Mouse (Mus musculus) MEL (cell line): ENCODE data around the gene Cep89. TPM values are rescaled to one million over a fixed set of nuclear protein-coding genes. Genes with fewer than 3 reads are reported as not detected.

Source experiments
- DNase-seq: peaks from one replicate; pipeline ENCODE4 v3.0.0; 2011; ENCODE audit warnings: low read depth, low spot score
- H3K27ac ChIP-seq: 2 replicates; pipeline ENCODE4 v1.5.1; 2012; ENCODE audit warnings: low read depth, mild to moderate bottlenecking, control low read depth, low read length, moderate library complexity; ENCODE audit not compliant: control insufficient read depth
- H3K27me3 ChIP-seq, 2 experiments: fragments of 150-350 bp in 1 of 2; sonication (generic) in 1 of 2; 2 replicates each; pipeline ENCODE4 v1.6.1; 2012; ENCODE audit warnings: low read length in 2 of 2, mild to moderate bottlenecking in 2 of 2, improper control_type of control experiment in 1 of 2, moderate library complexity in 1 of 2; ENCODE audit not compliant: insufficient read depth in 2 of 2, control insufficient read depth in 1 of 2
- H3K36me3 ChIP-seq, 2 experiments: 2 replicates each; pipeline ENCODE4 v1.6.1; 2012 to 2014; ENCODE audit warnings: low read length in 2 of 2, improper control_type of control experiment in 1 of 2, inconsistent platforms in 1 of 2, mild to moderate bottlenecking in 1 of 2; ENCODE audit not compliant: insufficient read depth in 2 of 2, control insufficient read depth in 1 of 2
- H3K4me1 ChIP-seq, 2 experiments: fragments of 150-350 bp in 1 of 2; sonication (generic) in 1 of 2; 2 replicates each; pipeline ENCODE4 v1.6.1; 2012; ENCODE audit warnings: low read length in 2 of 2, improper control_type of control experiment in 1 of 2, mild to moderate bottlenecking in 1 of 2; ENCODE audit not compliant: insufficient read depth in 2 of 2, control insufficient read depth in 1 of 2
- H3K4me3 ChIP-seq, 2 experiments: fragments of 150-350 bp in 1 of 2; sonication (generic) in 1 of 2; 2 replicates each; pipeline ENCODE4 v1.5.1; 2012; ENCODE audit warnings: low read depth in 2 of 2, low read length in 2 of 2, mild to moderate bottlenecking in 2 of 2, moderate library complexity in 2 of 2, control low read depth in 1 of 2, improper control_type of control experiment in 1 of 2; ENCODE audit not compliant: control insufficient read depth in 1 of 2, insufficient read depth in 1 of 2
- H3K79me2 ChIP-seq: 2 replicates; pipeline ENCODE4 v1.6.1; 2012; ENCODE audit warnings: mild to moderate bottlenecking, low read length, moderate library complexity; ENCODE audit not compliant: control insufficient read depth, poor library complexity, insufficient read depth
- H3K9ac ChIP-seq: 2 replicates; pipeline ENCODE4 v1.6.1; 2012; ENCODE audit warnings: low read depth, mild to moderate bottlenecking, control low read depth, low read length, moderate library complexity; ENCODE audit not compliant: control insufficient read depth, poor library complexity, severe bottlenecking
- H3K9me3 ChIP-seq: fragments of 150-350 bp; sonication (generic); replicated peaks from 2 replicates; pipeline ENCODE4 v1.6.1; 2012; ENCODE audit warnings: mild to moderate bottlenecking, low read length, improper control_type of control experiment, moderate library complexity; ENCODE audit not compliant: insufficient read depth
- BHLHE40 ChIP-seq: IDR thresholded peaks from 2 replicates; pipeline ENCODE4 v1.6.1; 2012; ENCODE audit warnings: low read depth, mild to moderate bottlenecking, inconsistent platforms, low read length, improper control_type of control experiment, borderline replicate concordance
- CHD2 ChIP-seq: IDR thresholded peaks from 2 replicates; pipeline ENCODE4 v1.6.1; 2011; ENCODE audit warnings: low read length, improper control_type of control experiment
- ELF1 ChIP-seq: IDR thresholded peaks from 2 replicates; pipeline ENCODE4 v1.6.1; 2014; ENCODE audit warnings: low read depth, mild to moderate bottlenecking, inconsistent platforms, low read length, improper control_type of control experiment, moderate library complexity
- EP300 ChIP-seq, 2 experiments: IDR thresholded peaks; 2 replicates each; pipeline ENCODE4 v1.6.1; 2011; ENCODE audit warnings: improper control_type of control experiment in 2 of 2, low read length in 2 of 2, low read depth in 1 of 2, mild to moderate bottlenecking in 1 of 2
- GABPA ChIP-seq: IDR thresholded peaks from 2 replicates; pipeline ENCODE4 v1.6.1; 2012; ENCODE audit warnings: low read depth, mild to moderate bottlenecking, inconsistent platforms, low read length, improper control_type of control experiment, moderate library complexity
- GATA1 ChIP-seq: IDR thresholded peaks from 2 replicates; pipeline ENCODE4 v1.6.1; 2011; ENCODE audit warnings: low read depth, low read length, improper control_type of control experiment
- HCFC1 ChIP-seq: IDR thresholded peaks from 2 replicates; pipeline ENCODE4 v1.6.1; 2012; ENCODE audit warnings: low read depth, mild to moderate bottlenecking, inconsistent platforms, low read length, improper control_type of control experiment, moderate library complexity
- KAT2A ChIP-seq: conservative IDR thresholded peaks from 2 replicates; pipeline ENCODE4 v1.6.1; 2012; ENCODE audit warnings: low read depth, low read length, improper control_type of control experiment, inconsistent platforms
- MAX ChIP-seq: IDR thresholded peaks from 2 replicates; pipeline ENCODE4 v1.6.1; 2011; ENCODE audit warnings: low read length, improper control_type of control experiment
- MEF2A ChIP-seq: IDR thresholded peaks from 2 replicates; pipeline ENCODE4 v1.6.1; 2014; ENCODE audit warnings: low read depth, mild to moderate bottlenecking, inconsistent platforms, low read length, improper control_type of control experiment; ENCODE audit not compliant: poor library complexity, insufficient replicate concordance, severe bottlenecking; ENCODE audit errors: extremely low read depth
- MYB ChIP-seq: IDR thresholded peaks from 2 replicates; pipeline ENCODE4 v1.6.1; 2011; ENCODE audit warnings: mild to moderate bottlenecking, low read depth, low read length, improper control_type of control experiment
- NRF1 ChIP-seq: IDR thresholded peaks from 2 replicates; pipeline ENCODE4 v1.6.1; 2014; ENCODE audit warnings: low read depth, mild to moderate bottlenecking, inconsistent platforms, low read length, improper control_type of control experiment, moderate library complexity; ENCODE audit not compliant: poor library complexity, insufficient read depth, severe bottlenecking
- POLR2A ChIP-seq, 2 experiments: IDR thresholded peaks; 2 replicates each; pipeline ENCODE4 v1.6.1; 2011 to 2012; ENCODE audit warnings: low read length in 2 of 2, mild to moderate bottlenecking in 2 of 2, control low read depth in 1 of 2, improper control_type of control experiment in 1 of 2, low read depth in 1 of 2, moderate library complexity in 1 of 2; ENCODE audit not compliant: control insufficient read depth in 1 of 2, insufficient read depth in 1 of 2, poor library complexity in 1 of 2
- POLR2AphosphoS5 ChIP-seq: IDR thresholded peaks from 2 replicates; pipeline ENCODE4 v1.6.1; 2012; ENCODE audit warnings: low read depth, borderline replicate concordance, mild to moderate bottlenecking, inconsistent platforms, low read length, moderate library complexity, mixed read lengths
- RAD21 ChIP-seq: IDR thresholded peaks from 2 replicates; pipeline ENCODE4 v1.6.1; 2011; ENCODE audit warnings: mild to moderate bottlenecking, low read depth, low read length, improper control_type of control experiment
- RCOR1 ChIP-seq: IDR thresholded peaks from 2 replicates; pipeline ENCODE4 v1.6.1; 2012; ENCODE audit warnings: low read depth, mild to moderate bottlenecking, inconsistent platforms, low read length, improper control_type of control experiment
- TAL1 ChIP-seq: IDR thresholded peaks from 2 replicates; pipeline ENCODE4 v1.6.1; 2012; ENCODE audit warnings: mild to moderate bottlenecking, inconsistent platforms, low read length, moderate library complexity, mixed read lengths
- TCF12 ChIP-seq: IDR thresholded peaks from 2 replicates; pipeline ENCODE4 v1.6.1; 2014; ENCODE audit warnings: low read depth, mild to moderate bottlenecking, inconsistent platforms, low read length, improper control_type of control experiment, moderate library complexity
- USF1 ChIP-seq: IDR thresholded peaks from 2 replicates; pipeline ENCODE4 v1.6.1; 2014; ENCODE audit warnings: low read depth, mild to moderate bottlenecking, inconsistent platforms, low read length, improper control_type of control experiment, moderate library complexity
- USF2 ChIP-seq, 2 experiments: IDR thresholded peaks; 2 replicates each; pipeline ENCODE4 v1.6.1; 2011 to 2012; ENCODE audit warnings: improper control_type of control experiment in 2 of 2, low read length in 2 of 2, borderline replicate concordance in 1 of 2, inconsistent platforms in 1 of 2, low read depth in 1 of 2, mild to moderate bottlenecking in 1 of 2; ENCODE audit not compliant: insufficient read depth in 1 of 2
- ZC3H11A ChIP-seq: IDR thresholded peaks from 2 replicates; pipeline ENCODE4 v1.6.1; 2012; ENCODE audit warnings: low read depth, mild to moderate bottlenecking, inconsistent platforms, low read length, improper control_type of control experiment
- ZKSCAN1 ChIP-seq: IDR thresholded peaks from 2 replicates; pipeline ENCODE4 v1.6.1; 2012; ENCODE audit warnings: low read depth, mild to moderate bottlenecking, inconsistent platforms, low read length, improper control_type of control experiment, moderate library complexity
- ZNF384 ChIP-seq: IDR thresholded peaks from 2 replicates; pipeline ENCODE4 v1.6.1; 2012; ENCODE audit warnings: low read depth, mild to moderate bottlenecking, inconsistent platforms, low read length, improper control_type of control experiment
- polyA plus RNA-seq, 2 experiments: library from polyadenylated mRNA; stranded (reverse) in 1 of 2; unstranded in 1 of 2; fragments of >175 nt in 1 of 2; fragments of >200 nt in 1 of 2; gene quantifications; 2 replicates each; pipeline versions ENCODE4 v1.2.1 to v1.2.4; 2012; ENCODE audit warnings: low replicate concordance in 2 of 2, low read depth in 1 of 2; ENCODE audit not compliant: insufficient read length in 2 of 2, insufficient read depth in 1 of 2, missing spikeins in 1 of 2
- total RNA-seq: library from RNA; depleted of rRNA; stranded (reverse); fragments of 300-350 nt; gene quantifications from 2 replicates; pipeline ENCODE4 v1.2.3, GENCODE M21; 2012

Gene Cep89
- total and polyA plus RNA-seq, 3 experiments, result 15.8 to 44.5 TPM; not detected in 1

DNA sequence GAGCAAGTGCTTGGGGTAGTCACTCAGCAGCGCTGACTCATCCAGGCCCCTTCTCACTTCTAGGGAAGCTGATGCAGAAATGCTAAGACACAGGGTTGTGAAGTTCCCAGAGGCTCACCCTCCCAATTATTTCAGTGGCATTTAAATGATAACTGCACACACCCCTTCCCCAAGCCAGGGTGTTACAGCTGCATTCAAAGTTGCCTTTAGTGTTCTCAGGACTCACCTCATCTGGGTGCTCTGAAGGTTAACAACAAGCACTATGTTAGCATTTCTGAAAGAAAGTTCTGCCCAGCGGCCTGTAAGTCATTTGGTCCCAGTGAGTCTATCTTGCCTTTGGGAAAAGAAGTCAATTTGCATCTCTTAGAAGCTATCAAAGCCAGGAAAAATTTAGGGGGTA lies 71.0 kb downstream of the Cep89 start:
- H3K4me3 ChIP-seq, result no peak overlapping the region
- H3K4me1 ChIP-seq, result no peaks in the 10 kb centered on the region
- TF ChIP-seq GABPA (no peak), KAT2A (no peak), RCOR1 (no peak), BHLHE40 (no peak), GATA1 (no peak), EP300 (IDR thresholded peaks at IDR 0.05; ENCODE audit: low read depth in 1 of 2, low read length in 2 of 2) (no peak), TAL1 (no peak), HCFC1 (no peak), USF1 (no peak), ELF1 (no peak), MEF2A (no peak), TCF12 (no peak), USF2 (IDR thresholded peaks at IDR 0.05; ENCODE audit: borderline replicate concordance in 1 of 2, insufficient read depth in 1 of 2, low read depth in 1 of 2, low read length in 2 of 2) (no peak), CHD2 (no peak), MYB (no peak), ZNF384 (no peak)
- H3K79me2 ChIP-seq, result no peaks in the 10 kb centered on the region
- H3K9me3 ChIP-seq, result no peaks in the 10 kb centered on the region
- H3K27ac ChIP-seq, result no peak overlapping the region
- no peak for DNase-seq
- no peaks in the 10 kb centered on the region for H3K36me3 ChIP-seq
- H3K9ac ChIP-seq, result no peak overlapping the region
- H3K27me3 ChIP-seq, result no peaks in the 10 kb centered on the region

DNA sequence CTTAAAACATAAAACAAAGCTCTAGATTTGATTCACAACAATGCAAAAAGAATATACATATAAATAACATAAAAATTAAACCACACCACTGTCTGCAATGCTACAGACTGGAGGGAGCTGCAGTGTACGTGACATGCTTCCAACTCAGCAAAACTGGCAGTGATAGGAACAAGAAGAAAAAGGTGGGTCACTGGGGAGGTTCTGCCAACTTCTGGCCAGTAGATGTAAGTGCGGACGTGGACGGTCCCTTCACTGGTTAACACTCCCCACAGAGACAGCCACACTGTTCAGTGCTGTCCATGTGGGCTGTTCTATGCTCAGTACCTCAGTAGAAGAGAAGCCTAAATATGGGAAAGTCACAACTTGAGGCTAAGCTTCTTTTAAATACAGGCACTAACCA lies 74.0 kb downstream of the Cep89 start:
- TF ChIP-seq TAL1 (no peak), ZKSCAN1 (no peak), POLR2AphosphoS5 (no peak), NRF1 (no peak), EP300 (IDR thresholded peaks at IDR 0.05; ENCODE audit: low read depth in 1 of 2, low read length in 2 of 2) (no peak), MAX (no peak), ZC3H11A (no peak), RAD21 (no peak), POLR2A (IDR thresholded peaks at IDR 0.05; ENCODE audit: control insufficient read depth in 1 of 2, insufficient read depth in 1 of 2, low read depth in 1 of 2, low read length in 2 of 2, poor library complexity in 1 of 2) (no peak)
- Histone ChIP-seq H3K36me3 (no peaks in the 10 kb centered on the region), H3K79me2 (no peaks in the 10 kb centered on the region), H3K4me3 (no peak overlapping the region), H3K27me3 (no peaks in the 10 kb centered on the region; a peak in 2 of 4 replicates), H3K9ac (no peak overlapping the region), H3K4me1 (no peaks in the 10 kb centered on the region; a peak in 1 of 4 replicates), H3K9me3 (no peaks in the 10 kb centered on the region), H3K27ac (no peak overlapping the region)
- no peak for DNase-seq
